Mouse (Mus musculus) liver, embryonic 14.5 days (tissue): ENCODE data around the gene Cnbd2.

Experiments used
- CTCF ChIP-seq: IDR thresholded peaks from 2 replicates; pipeline ENCODE4 v1.5.1; 2016; ENCODE audit warnings: antibody characterized with exemption, low read depth, control low read depth
- EP300 ChIP-seq: IDR thresholded peaks from 2 replicates; pipeline ENCODE4 v1.6.1; 2016; ENCODE audit warnings: antibody characterized with exemption, low read depth

GRCm38 (mm10) chr2:156286733-156287132 lies 25.4 kb upstream of the Cnbd2 start:
- TF ChIP-seq EP300 (no peak), CTCF (no peak)
